Mouse (Mus musculus) E14TG2a.4 (cell line): ENCODE measurements around the gene Prpf18.
A peak's percentile ranks its signal among the peaks of the same experiment; 100 is the strongest.

Source experiments
- H3K27me3 ChIP-seq: 2 replicates; pipeline ENCODE4 v1.6.1; 2014; ENCODE audit warnings: low read length, control low read depth; ENCODE audit not compliant: insufficient read depth
- H3K36me3 ChIP-seq: 2 replicates; pipeline ENCODE4 v1.6.1; 2014; ENCODE audit warnings: low read length, control low read depth; ENCODE audit not compliant: insufficient read depth
- H3K4me1 ChIP-seq: replicated peaks from 2 replicates; pipeline ENCODE4 v1.6.1; 2014; ENCODE audit warnings: low read depth, low read length, control low read depth
- H3K4me3 ChIP-seq: replicated peaks from 2 replicates; pipeline ENCODE4 v1.5.1; 2014; ENCODE audit warnings: mild to moderate bottlenecking, low read length
- H3K9me3 ChIP-seq: 2 replicates; pipeline ENCODE4 v1.6.1; 2014; ENCODE audit warnings: low read length, control low read depth
- CTCF ChIP-seq: conservative IDR thresholded peaks from 2 replicates; pipeline ENCODE4 v1.5.1; 2014; ENCODE audit warnings: low read length
- NANOG ChIP-seq: IDR thresholded peaks from 2 replicates; pipeline ENCODE4 v1.6.1; 2014; ENCODE audit warnings: borderline replicate concordance, low read length, mixed read lengths
- POU5F1 ChIP-seq: IDR thresholded peaks from 2 replicates; pipeline ENCODE4 v1.6.1; 2014; ENCODE audit warnings: low read length, borderline replicate concordance

Prpf18 gene

GRCm38 (mm10) chr2:4651500-4652285, at the start of gene Prpf18:
Prpf18 (minus strand) TSS chr2:4652113.
- peaks cover 22% of the 10 kb centered on the region for H3K4me1 ChIP-seq
- TF ChIP-seq CTCF (peak; percentile 23; the same call in 1 of the 2 replicates), NANOG (no peak)
- H3K36me3 ChIP-seq = peaks cover 11% of the 10 kb centered on the region
- H3K27me3 ChIP-seq = no peaks in the 10 kb centered on the region
- H3K4me3 ChIP-seq = peak within 1 kb of the TSS; percentile 97
- no peaks in the 10 kb centered on the region for H3K9me3 ChIP-seq

GRCm38 (mm10) chr2:4679886-4680285, 28.0 kb upstream of the Prpf18 start:
- peaks cover 7% of the 10 kb centered on the region for H3K9me3 ChIP-seq
- H3K4me1 ChIP-seq = no peaks in the 10 kb centered on the region
- H3K36me3 ChIP-seq = no peaks in the 10 kb centered on the region
- H3K27me3 ChIP-seq = no peaks in the 10 kb centered on the region
- TF ChIP-seq NANOG (no peak), POU5F1 (no peak), CTCF (no peak)
- no peak overlapping the region for H3K4me3 ChIP-seq

DNA sequence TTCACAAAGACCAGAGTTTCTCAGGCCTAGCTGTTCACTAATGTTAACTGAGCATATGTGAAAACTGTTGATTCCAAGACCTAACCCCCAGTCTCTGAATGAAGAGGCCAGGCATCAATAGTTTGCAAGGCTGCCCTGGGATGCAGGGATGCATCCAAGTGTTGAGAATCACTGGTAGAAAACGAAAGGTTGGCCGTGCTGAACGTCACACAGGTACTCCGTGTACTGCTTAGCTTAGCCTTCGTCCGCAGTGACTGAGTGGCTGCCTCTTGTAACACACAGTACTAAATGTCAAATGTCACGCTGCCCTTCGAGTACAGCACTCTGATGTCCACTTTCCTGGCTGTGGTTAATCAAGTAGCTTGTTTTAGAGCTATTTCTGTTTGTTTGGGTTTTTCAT, 19.7 kb upstream of the Prpf18 start:
- Histone ChIP-seq H3K36me3 (no peaks in the 10 kb centered on the region), H3K27me3 (no peaks in the 10 kb centered on the region), H3K4me1 (peaks cover 7% of the 10 kb centered on the region), H3K9me3 (no peaks in the 10 kb centered on the region), H3K4me3 (no peak overlapping the region)
- TF ChIP-seq CTCF = no peak
- no peak for TF ChIP-seq NANOG
- no peak for TF ChIP-seq POU5F1

GRCm38 (mm10) chr2:4669701-4670100, 17.8 kb upstream of the Prpf18 start:
- no peaks in the 10 kb centered on the region for H3K9me3 ChIP-seq
- TF ChIP-seq NANOG (no peak), CTCF (no peak), POU5F1 (no peak)
- no peak overlapping the region for H3K4me3 ChIP-seq
- H3K27me3 ChIP-seq = no peaks in the 10 kb centered on the region
- peaks cover 7% of the 10 kb centered on the region for H3K4me1 ChIP-seq
- H3K36me3 ChIP-seq = no peaks in the 10 kb centered on the region

GRCm38 (mm10) chr2:4668626-4669025, 16.7 kb upstream of the Prpf18 start:
- TF ChIP-seq NANOG (no peak), CTCF (no peak), POU5F1 (no peak)
- Histone ChIP-seq H3K9me3 (no peaks in the 10 kb centered on the region), H3K4me3 (no peak overlapping the region), H3K27me3 (no peaks in the 10 kb centered on the region), H3K36me3 (no peaks in the 10 kb centered on the region), H3K4me1 (peaks cover 7% of the 10 kb centered on the region)

- H3K36me3 ChIP-seq = no peaks in the 10 kb centered on the region
- H3K27me3 ChIP-seq = no peaks in the 10 kb centered on the region
- no peaks in the 10 kb centered on the region for H3K4me1 ChIP-seq
- TF ChIP-seq CTCF (no peak), NANOG (no peak), POU5F1 (no peak)
- no peaks in the 10 kb centered on the region for H3K9me3 ChIP-seq
- no peak overlapping the region for H3K4me3 ChIP-seq
Measured at GRCm38 (mm10) chr2:4660677-4661076, 8.8 kb upstream of the Prpf18 start.

GRCm38 (mm10) chr2:4649646-4650045, 2.3 kb downstream of the Prpf18 start:
- TF ChIP-seq POU5F1 (no peak), CTCF (no peak), NANOG (no peak)
- Histone ChIP-seq H3K4me3 (no peak overlapping the region), H3K9me3 (no peaks in the 10 kb centered on the region), H3K36me3 (peaks cover 19% of the 10 kb centered on the region), H3K27me3 (no peaks in the 10 kb centered on the region), H3K4me1 (peaks cover 27% of the 10 kb centered on the region)

DNA sequence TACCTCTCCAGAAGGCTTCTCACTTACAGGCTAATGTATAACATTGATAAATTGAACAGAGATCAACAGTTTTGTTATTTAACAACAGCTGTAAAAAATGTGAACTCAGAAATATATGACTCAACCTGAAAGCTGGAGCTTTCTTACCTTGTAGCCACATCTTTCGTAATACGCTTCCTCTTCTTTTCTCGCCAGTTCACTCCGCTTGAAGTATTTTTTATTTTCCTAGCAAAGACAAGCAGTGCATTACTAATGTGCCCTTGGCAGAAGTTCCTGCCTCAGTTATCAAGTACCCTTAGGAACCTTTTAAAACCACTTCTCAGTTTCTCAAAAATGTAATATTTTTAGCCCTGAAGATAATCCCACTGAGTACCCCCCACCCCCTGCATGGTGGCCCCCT, 3.8 kb downstream of the Prpf18 start:
- H3K36me3 ChIP-seq = peaks cover 24% of the 10 kb centered on the region
- no peak for TF ChIP-seq NANOG
- TF ChIP-seq CTCF = no peak
- TF ChIP-seq POU5F1 = no peak
- H3K4me1 ChIP-seq = peaks cover 27% of the 10 kb centered on the region
- H3K4me3 ChIP-seq = no peak overlapping the region
- H3K27me3 ChIP-seq = no peaks in the 10 kb centered on the region
- H3K9me3 ChIP-seq = no peaks in the 10 kb centered on the region

DNA sequence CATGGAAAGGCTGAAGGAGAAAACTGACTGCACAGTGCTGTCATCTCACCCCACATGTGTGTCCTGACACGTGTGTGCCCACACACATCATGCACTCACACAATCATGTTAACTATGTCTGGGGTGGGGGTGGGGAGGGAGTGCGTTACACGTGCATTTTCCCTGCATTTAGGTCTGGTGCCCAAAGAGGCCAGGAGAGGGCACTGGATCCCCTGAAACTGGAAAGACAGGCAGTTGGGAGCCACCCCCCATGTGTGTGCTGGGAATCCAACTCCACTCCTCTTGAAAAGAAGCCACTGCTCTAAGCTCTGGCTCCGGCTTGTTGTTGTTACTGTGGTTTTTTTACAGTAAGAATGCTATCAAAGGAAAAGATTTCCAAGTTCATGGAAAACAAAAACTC, 6.8 kb downstream of the Prpf18 start:
- Histone ChIP-seq H3K4me3 (no peak overlapping the region), H3K4me1 (peaks cover 16% of the 10 kb centered on the region), H3K36me3 (peaks cover 42% of the 10 kb centered on the region), H3K9me3 (no peaks in the 10 kb centered on the region), H3K27me3 (no peaks in the 10 kb centered on the region)
- no peak for TF ChIP-seq POU5F1
- peak; percentile 17 for TF ChIP-seq CTCF
